Mouse (Mus musculus) left cerebral cortex, adult 9 months (tissue): ENCODE results near the gene Pex7.
A peak's percentile ranks its signal among the peaks of the same experiment; 100 is the strongest.

Experiments
- DNase-seq, 2 experiments: peaks; one replicate each; pipeline ENCODE4 v3.0.0; 2022; ENCODE audit warnings: low spot score in 2 of 2

Pex7 gene

DNA sequence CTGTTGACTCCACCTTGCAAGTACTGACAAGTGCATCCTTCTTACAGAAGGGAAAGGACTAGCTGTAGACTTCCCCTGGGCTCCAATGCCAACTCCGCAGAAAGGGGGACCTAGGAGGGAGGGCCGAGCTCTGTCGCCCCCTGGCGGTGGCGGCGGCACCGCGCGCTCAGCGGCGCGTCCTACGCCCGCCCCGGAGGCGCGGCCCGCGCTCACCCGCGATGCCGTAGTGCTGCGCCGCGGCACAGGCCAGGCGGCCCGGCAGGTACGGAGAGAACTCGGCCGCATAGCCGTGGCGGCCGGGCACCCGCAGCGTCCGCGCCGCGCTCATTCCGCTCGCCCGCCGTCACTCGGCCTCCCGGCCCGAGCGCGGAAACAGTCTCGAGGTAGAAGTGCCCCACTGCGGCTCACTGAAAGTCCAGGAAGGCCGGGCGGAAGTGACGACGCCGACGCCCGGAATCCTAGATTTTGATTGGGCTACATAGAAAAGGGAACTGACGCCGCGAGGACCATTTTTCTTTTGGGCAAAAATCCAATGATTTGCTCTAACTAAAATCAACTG lies at the start of gene Pex7:
Gene Pex7, minus strand, starts transcription at position 444 of the 559 bp plus-strand sequence.
- peak; percentile 79 to 94 for DNase-seq

DNA sequence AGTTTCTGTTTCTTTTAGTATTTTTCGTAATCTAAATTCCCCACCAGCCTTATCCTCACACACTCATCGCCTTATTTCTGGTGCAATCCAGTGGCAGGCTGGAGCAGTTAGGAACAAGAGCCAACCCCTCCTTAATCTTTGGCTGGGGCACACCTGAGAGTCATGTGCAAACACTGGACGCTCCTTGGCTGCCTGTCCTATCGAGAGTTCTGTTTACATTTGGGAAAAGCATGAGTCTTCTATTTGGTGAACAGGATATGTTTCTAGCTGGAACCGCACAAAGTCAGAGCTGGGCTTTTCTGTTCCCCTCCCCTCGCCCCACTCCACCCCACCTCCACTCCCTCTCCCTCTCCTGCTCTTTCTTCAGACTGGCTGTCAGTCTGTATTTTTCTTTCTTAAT lies 49.3 kb upstream of the Pex7 start:
- DNase-seq: no peak

DNA sequence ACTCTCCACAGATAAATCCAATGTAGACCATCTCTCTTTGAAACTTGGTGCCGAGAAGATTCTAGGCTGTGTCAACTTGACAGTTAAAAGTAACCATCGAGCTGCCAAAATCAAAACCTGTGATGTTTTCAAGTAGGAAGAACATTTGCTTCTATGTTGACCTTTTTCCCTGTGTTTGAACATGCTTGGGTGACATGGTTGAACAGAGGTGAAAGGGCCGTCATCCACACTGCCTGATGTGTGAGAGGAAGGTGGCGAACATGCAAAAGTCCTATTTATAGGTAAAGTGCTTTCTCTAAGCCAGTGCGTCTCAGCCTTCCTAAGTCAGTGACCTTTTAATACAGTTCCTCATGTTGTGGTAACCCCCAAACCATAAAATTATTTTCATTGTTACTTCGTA lies 48.3 kb upstream of the Pex7 start:
- no peak for DNase-seq

DNA sequence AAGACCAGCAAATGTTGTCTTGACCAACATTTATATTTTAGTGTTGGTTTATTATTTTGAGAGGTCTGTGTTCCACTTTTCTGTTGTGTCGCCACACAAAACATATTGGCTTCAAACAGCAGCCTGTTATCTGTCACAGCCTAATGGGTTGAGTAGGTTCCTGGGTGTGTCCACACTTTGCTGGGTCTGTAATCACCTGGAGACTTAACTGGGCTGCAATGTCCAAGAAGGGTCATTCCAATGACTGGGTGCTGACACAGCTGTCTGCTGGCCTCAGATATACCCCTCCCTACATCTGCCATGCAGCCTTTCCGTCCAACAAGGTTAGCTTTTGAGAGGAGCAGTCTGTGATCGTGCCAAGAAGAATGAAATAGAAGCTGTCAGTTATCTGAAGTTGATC lies 47.1 kb upstream of the Pex7 start:
- DNase-seq: no peak

DNA sequence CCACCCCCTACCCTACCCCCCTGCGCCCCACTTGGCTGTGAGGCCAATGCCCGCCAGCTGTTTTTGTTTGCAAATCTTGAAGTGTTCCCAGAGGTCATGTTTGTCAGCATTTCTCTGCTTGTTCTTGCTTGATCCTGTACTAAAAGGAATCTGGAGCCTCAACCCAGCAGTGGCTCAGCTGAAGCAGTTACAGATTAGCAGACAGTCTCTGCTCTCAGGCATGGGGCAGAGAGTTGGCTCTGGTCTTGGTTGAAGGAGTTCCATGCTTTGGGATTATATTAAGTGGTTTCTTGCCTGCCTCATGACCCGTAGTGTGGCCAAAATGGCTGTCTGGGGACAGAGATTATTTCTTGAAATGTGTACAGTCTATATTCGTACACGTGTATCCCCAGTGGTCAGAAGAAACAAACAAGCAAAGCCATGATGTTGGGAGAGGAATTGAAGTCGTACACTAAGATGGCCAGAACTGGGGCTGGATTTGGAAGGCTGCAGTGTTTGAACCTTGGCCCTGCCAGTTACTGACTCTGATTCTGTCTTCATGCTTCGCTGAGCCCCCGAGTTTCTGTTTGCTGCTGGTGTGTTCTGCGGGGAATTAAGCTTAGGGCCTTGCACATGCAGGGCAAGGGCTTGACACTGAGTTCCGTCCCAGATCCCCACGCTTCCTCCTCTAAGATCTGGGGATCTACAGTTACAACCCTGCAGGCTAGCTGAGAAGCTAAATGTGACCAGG lies 45.7 kb upstream of the Pex7 start:
- DNase-seq: no peak

DNA sequence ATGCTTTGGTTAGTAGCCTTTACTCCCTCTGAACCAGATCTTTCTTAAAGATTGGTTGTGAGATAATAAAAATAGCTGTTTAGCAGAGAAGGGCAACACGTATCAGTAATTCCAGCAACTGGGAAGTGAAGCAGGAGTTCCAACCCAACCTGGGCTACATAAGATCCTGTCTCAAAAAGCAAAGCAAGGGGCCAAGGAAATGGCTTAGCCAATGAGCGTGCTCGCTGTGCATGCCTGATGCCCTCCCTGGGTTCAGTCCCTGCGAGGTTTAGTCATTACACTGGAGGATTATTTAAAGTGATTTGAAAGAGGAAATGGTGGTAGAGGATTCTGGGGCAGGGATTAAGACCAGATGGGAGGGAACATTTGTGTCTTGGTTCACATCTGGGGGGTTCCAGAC lies 41.6 kb upstream of the Pex7 start:
- no peak for DNase-seq

DNA sequence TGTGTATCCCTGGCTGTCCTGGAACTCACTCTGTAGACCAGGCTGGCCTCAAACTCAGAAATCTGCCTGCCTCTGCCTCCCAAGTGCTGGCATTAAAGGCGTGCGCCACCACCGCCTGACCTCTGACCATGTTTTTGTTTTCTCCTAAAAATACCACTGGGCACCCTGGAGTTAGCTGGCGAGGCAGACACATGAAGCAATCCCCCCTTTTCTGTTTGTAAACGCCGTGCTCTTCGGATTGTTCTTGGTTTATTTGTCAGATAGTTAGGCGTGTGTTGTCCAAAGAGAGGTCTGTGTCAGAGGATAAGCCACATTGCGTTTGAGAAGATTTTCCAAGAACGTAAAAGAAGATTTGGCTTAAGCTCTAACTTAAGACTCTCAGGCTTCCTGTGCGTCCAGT lies 40.9 kb upstream of the Pex7 start:
- no peak for DNase-seq

DNA sequence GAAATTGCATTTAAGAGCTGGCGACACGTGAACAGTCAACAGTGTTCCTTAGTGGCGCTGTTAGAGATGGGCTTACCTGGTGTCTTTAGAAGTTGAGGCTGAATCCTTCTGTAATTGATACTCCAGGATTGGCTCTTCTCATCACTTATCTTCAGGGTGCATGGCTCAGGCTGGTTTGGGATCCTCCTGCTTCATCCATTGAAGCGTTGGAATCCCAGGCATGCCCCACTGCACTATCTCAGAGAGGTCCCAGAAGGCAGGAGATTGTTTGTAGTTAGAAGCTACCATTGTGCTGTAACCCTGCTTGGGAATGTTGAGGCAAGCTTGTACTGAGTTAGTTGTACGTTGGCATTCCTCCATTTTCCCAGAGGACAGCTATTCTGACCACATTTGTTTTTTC lies 40.4 kb upstream of the Pex7 start:
- DNase-seq: no peak

DNA sequence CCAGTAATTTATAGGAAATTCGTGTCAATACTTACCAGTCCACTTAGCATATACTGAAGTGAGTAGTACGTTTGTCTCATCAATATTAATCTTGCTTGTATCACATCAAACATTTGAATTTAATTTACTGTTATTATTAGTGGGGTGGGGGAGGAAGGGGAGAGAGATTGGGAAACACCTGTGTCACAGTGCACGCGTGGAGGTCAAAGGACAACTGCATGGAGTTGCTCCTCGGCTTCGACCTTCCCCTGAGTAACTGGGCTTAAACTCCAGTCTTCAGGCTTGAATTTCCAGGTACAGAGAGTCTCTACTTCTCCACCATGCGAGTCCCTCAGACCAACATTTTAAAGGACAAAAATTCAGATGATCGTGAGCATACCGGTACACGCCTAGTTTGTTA lies 40.0 kb upstream of the Pex7 start:
- no peak for DNase-seq

DNA sequence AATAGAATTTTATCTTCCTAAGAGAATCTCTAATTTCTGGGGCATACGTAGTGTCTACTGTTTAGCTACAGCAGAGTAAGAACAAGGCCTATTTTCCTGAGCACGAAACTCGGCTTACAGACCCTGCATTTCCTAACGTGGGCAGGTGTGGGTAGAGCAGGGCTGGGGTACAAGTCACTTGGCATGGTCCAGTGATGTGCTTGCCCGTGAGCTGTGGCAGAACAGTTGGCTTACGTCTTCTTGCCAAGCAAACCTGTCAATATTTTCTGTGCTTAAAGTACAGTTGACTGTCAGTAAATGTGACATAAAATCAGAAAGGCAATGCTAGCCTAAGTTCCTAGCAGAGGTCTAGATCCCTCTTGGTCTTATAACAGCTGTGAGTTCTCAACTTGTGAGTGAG lies 39.2 kb upstream of the Pex7 start:
- no peak for DNase-seq

DNA sequence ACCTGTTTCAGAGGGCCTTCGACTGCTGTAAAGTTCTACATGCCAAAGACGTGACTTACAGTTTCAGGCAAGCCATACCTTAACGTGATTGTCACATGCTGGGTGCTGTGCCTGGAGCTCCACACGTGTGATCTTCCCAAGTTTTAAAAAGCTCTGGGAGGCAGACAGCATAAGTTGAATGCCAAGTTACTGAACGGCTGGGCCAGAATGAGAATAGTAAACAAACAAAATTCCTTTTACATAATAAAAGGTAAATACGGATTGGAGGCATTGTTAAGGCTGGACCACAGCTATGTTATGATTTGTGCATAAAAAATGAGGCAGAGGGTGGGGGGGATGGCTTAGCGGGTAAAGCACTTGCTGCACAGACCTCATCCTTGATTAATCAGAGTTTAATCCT lies 38.2 kb upstream of the Pex7 start:
- no peak for DNase-seq

DNA sequence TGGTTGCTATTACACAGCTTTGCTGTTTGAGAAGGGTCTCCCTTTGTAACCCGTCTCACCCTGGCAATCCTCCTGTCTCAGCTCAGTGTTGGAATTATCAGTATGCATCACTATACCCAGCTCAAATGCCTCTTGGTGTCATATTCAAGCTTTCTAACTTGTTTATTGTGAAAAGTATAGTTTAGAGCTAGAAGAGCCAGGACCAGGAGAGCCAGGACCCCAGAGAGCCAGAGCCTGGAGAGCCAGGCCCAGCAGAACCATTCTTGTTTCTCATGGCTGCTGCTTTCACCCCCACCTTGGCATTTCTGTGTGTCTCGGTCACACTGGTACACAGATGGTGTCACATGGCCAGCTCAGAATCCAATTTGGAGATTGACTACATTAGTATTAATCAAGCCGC lies 35.1 kb upstream of the Pex7 start:
- no peak for DNase-seq

DNA sequence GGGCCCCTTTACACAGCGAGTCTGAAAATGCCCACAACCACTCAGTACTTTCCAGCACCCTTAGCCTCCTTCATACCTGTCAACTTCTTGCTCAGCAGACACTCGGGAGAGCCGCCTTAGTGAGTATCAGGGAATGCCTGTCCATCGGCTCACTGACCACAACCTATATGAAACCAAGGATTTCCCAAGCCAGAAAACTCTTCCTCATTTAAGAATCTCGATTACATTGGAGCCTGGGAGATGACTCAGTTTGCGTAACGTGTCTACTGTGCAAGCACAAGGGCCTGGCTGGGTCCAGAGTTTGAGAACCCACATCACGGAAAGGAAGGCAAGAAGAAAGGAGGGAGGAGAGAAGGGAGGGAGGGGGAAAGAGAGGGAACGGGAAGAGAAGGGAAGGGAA lies 34.4 kb upstream of the Pex7 start:
- no peak for DNase-seq

DNA sequence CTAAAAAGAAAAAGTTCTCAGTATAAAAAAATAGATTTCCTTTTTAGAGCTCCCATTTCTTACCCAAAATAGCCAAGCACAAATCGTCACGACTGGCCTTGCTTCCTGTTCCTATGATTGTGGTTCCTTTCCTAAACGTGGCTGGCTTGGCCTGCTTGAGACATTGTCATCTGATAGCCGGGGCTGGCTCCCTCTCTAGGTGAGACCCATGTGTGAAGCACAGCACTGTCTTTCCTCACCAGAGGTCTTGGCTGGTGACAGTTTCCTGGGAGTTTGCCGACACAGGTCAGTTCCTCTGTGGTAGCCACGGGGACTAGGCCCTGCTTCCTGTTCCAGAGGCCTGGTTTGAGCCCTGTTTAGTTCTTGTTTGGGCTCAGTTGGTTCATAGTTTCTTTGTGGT lies 33.6 kb upstream of the Pex7 start:
- DNase-seq: peak; percentile 33 to 65

DNA sequence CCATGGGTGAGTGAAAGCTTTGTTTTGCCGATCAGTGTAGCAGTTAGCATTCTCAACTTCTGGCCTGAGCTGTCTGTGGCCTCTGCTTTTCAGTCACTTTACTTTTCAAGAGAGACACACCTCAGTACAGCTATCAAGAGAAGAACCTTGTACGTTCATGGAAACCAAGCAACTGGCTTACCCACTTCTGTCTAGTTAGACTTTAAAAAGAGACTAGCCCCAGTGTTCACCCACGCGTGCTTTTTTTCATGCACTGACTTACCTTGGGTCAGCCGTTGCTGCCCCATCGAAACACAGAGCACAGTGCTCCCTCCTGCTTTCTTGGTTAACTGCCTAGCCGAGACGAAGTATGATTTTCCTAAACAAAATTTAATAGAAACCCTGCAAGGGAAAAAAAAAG lies 33.1 kb upstream of the Pex7 start:
- DNase-seq: no peak

DNA sequence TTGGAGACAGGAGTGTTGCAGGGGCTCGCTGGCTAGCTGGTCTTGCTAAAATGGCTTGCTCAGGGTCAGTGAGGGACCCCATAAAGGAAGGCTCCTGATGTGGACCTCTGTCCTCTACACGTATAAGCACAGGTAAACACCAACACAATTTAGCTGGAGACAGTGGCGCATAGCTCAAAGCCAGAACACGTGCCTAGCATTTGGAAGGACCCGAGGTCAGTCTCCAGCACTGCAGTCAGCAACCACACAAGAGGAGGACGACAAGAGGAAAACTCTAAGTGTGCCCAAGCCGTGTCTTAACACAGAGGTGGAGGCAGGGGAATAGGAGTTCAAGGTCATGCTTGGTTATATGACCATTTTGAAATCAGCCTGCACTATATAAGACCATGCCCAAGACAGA lies 32.6 kb upstream of the Pex7 start:
- no peak for DNase-seq

DNA sequence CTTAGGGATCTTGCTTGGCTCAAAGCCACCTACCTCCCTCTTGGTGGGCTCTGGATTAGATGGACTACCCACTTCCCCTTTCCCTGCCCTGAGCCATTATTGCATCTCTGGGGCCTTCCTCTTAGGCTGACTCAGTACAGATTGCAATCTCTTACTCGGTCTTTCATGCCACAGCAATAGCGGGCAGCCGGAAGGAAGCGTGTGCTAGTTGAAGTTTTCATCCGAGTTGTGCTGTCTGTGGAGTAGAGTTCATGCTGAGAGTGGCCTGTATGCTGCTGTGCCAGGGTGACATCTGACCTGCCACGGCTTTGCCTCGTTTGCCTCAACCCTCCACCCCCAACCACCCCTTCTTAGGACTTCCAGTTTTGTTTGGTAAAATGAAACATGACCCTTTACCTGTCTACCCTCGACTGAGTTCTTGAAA lies 31.8 kb upstream of the Pex7 start:
- no peak for DNase-seq

DNA sequence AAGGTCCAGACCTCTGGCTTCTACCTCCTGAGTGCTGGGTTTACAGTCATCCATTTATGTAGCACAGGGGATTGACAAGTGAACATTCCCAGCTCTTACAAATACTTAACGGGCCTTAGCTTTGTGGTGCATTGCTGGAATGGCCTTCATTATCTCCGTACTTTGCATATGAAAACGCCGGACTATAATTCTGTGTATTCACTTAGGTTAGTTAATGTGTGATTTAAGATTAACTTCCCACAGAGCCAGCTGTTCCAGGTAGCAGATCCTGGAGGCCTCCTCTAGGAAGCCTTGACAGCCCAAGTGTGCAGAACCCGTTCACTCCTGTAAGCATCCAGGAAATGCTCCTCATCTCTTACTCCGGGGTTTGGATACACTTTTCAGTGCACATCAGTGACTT lies 31.2 kb upstream of the Pex7 start:
- no peak for DNase-seq

DNA sequence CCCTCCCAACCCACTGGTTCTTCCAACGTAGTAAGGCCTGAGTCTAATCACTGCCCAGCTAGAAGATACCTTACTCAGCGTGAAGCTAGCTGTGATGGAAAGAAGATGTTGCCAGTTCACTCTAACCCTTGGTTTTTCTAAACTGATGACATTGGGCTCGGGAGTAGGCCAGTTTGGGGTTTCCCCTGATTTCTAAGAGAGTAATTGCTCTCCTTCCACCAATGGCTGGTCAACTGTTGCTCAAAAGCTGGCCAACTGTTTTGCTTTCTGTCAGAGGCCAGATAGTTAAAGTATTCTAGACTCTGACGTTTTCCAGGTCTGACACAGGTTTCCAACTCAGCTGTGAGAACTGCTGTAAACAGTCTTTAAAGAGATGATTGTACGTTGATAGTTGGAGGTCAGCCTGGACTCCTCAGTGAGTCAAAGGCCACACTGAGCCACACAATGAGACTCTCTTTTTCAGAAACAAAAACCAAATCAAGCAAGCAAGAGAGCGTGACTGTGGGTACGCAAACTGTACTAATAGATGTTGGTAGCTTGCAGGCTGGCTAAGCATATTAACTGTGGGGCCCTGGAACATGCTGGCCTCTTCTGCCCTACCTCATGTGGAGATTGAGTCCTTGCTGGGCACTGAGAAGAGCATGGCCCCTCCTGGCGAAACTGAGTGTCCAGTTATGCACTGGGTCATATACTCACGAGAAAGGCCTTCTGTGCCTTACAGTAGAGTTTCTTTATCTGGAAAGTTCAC lies 29.6 kb upstream of the Pex7 start:
- DNase-seq: no peak

DNA sequence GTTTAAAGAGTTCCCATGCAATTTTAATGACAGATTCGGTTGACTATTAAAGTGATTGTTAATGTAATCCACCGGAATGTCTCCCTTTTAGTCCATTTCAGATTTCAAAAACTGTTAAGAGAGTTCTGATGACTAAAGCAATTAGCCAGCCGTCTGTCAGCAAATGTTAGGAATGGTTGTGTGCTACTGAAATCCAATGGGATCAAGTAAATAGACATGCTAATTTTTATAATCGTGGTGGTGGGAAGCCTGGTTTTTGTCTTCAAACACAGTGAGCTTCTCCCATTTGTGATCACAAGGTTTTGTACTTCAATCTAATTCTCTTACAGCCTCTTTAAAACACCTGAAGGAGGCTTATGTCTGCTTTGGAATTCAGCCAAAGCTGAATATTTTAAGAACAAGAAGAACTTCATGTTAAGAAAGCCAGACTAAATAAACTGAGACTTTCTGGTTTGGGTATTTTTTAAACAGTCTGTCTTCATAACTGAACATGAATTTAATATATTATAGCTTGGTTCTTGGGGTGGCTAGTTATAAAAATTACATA lies 28.4 kb upstream of the Pex7 start:
- DNase-seq: no peak

DNA sequence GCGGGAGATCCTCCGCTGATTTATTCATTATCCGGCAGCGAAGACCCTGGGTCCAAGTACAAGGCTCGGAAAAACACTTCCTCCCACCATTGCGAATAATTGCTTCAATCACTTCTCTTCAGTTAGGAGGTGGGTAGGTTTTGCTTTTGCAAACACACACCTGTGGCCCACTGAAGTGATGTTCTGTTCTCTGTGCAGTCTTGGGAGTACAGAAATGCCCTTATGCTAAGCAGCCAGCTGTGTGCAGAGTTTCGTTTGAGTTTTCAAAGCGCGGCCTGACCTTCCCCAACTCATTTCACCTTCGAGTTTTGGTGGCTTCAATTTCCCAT lies 27.8 kb upstream of the Pex7 start:
- no peak for DNase-seq

DNA sequence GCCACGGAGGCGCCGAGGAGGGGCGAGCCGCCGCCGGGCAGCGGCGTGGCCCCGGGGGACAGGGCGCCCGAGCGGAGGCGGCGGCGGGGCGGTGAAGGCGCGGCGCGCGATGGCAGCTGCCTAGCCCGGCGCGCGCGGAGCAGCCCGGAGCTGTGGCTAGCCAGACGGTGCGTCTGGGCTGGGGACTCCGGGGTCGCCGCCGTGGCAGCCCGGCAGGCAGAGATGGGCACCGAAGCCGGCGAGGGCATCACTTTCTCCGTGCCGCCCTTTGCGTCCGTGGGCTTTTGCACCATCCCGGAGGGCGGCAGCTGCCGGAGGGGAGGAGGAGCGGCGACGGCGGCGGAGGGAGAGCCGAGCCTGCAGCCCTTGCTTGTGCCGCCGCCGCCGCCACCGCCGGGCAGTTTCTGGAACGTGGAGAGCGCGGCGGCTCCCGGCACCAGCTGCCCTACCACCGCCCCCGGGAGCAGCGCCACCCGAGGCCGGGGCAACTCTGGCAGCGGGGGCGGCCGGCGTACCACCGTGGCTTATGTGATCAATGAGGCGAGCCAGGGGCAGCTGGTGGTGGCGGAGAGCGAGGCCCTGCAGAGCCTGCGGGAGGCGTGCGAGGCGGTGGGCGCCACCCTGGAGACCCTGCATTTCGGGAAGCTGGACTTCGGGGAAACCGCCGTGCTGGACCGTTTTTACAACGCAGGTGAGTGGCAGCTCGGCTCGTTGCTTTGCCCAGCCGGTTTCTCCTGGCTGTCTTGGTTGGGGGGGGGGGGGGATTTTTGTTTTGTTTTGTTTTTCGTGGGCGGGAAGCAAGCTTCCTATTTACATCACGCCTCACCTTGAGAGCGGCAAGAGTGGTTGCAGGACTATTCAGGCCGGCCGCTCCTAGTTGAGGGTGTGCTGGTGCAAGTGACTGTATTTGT lies 27.1 kb upstream of the Pex7 start, which contains the start of gene Map3k5:
Gene Map3k5, plus strand, starts transcription at position 89 of the 911 bp plus-strand sequence.
- no peak for DNase-seq
